Mouse (Mus musculus) 3T3-L1 (cell line): ENCODE data around the gene C1s2.
A peak's percentile ranks its signal among the peaks of the same experiment; 100 is the strongest.
"Not testable (repeated sequence)": the region's sequence is repeated elsewhere in the genome, so short reads cannot be mapped to it uniquely, and the experiment has no call there.

Experiments
- DNase-seq: peaks from one replicate; pipeline ENCODE4 v3.0.0-alpha.2; 2015; ENCODE audit warnings: low read depth, low spot score

C1s2 gene

DNA sequence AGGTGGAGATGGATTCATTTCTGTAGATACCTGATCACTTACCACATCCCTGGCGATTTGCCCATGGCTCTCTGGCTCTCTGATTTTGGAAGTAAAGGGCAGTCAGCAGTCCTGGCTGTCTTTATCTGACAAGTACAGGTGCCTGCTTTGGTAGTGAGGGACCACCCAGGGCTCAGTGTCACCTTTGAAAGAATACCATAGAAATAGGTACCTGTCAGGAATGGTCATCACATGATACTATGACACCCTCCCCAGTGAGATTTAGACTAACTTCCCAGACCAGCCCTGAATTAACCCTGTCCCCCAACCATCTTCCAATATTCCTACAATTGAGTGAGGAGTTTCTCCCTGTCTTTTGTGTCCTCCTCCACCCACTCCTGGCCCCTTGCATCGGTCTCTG is at the start of gene C1s2:
Gene C1s2, minus strand, starts transcription at position 101 of the 400 bp plus-strand sequence.
- not testable (repeated sequence) for DNase-seq

DNA sequence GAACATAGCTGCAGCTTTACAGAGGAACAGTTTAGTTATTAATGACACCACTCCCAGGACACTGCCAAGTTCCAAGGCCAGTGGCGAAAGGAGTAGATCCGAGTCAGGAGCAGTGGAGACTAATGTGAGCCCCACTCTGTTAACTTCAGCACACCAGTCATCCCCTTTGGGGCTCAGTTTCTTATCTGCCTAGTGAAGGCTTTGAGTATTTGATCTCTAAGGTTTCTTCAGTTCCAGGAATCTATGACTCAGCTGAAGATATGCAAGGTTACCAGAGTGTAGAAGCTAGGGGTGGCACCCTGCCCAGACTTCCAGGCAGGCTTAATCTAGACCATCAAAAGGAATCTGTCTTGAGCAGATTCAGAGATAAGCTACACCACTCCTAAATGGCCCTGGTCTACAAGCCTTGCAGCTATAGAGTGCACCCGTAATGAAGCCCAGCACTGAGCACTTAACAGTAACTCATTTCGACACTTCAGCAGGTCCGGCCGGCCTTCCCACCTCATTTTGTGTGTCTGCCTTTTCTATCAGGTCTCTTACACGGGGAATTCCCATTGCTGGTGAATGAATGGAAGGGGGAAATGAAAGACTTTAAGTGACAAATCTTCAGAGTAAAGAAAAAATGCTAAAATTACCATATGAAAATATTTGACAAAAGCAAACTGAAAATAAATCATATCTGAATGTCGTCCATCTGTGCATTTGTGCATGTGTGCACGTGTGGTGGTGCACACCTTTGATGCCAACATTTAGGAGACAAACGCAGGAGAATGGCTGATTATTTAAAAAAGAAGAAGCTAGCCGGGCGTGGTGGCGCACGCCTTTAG is 47.9 kb upstream of the C1s2 start:
- DNase-seq = peak; percentile 98

DNA sequence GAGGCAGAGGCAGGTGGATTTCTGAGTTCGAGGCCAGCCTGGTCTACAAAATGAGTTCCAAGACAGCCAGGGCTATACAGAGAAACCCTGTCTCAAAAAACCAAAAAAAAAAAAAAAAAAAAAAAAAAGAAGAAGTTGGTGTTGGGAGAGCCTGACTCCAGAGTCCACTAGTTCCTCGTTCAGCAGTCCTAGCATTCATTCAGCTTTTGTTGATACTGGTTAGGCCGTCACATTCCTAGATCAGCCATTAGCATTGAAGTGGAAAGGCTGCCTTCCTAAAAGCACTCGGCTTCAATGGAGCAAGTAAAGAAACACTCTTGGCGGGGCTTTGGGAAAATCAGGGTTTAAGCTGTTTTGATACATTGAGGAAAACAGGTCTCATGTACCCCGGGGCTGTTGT is 46.4 kb upstream of the C1s2 start:
- not testable (repeated sequence) for DNase-seq

DNA sequence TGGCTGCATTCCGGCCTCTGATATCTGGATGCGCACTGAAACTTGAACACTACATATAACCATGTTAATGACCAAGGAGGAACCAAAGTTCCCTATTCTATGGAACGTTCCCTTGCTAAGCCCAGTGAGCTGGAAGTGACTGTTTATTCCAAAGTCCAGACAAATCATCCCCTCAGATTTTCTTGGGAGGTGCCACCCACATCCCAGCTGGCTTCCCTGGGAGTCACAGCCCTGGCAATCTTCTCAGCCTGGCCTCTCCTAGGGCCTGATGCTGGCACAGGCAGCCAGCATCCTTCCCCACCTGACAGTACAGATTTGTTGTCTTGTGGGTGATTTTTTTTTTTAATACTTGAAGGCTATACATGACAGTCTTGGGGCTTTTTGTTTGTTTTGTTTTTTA is 43.6 kb upstream of the C1s2 start:
- DNase-seq = no peak

DNA sequence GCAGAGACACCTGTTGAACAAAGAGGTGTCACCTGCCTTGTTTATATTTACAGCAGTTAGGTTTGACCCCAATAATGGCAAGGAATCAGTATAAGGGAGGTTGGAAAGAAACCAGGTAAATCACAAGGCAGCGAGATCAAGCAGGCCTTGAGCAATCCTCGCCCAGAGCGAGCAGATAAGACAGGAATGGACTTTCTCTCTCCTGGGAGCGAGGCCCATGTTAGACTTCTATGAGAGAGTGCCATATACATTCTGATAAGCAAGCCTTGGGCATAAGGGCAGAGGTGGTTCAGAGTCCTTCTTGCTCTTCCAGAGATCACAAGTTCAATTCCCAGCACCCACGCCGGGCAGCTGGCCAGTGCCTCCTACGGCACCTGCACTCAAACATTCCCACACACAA is 42.9 kb upstream of the C1s2 start:
- no peak for DNase-seq

DNA sequence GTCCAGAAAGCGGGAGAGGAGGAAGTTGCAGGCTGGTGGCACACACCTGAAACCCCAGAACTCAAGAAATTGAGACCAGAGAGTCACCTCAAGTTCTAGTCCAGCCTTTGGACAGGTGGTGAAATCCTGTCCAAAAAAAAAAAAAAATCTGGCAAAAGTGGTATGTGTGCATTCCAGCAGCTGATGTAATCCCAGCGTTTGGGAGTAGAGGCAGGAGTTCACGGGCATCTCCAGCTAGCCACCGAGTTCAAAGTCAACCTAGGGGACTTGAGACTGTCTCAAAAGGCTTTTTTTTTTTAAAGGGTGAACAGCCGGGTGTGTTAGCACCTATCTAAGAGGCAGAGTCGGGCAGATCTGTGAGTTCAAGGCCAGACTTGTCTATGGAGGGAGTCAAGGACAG is 40.3 kb upstream of the C1s2 start:
- no peak for DNase-seq

DNA sequence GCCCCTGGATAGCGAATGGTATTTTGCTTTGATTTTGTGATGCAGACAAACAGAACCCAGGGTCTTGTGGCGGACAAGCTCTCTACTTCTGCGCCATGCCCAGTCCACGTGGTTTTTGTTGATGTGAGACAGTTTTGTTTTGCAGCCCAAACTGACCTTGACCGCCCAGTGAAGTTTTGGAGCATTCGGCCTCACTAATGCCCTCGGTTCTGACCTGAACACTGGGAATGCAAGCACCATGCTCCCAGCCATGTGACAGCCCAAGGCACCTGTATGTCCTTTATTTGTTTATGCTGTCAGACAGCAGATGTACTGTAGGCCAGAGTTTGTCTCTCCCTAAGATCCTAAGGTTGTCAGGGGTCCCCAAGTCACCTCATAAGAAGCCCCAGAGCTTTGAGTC is 38.7 kb upstream of the C1s2 start:
- DNase-seq = no peak

DNA sequence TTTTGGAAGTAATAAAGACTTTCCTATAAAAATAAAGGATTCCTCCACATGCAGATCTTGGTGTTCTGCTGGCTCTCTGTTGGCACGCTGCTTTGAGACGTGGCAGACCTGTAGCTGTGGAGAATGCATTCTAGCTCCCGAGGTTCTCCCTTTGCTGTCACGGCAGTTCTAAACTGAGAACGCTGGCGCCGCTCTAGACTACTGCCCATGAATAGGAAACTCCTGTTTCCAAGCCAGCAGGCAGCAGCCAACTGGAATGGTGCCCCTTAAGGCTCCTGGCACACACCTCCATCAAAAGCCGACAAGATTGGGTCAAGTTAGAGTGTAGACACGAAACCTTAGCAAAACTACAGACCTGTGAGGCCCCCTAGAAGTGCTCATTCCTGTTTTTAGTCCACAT is 37.7 kb upstream of the C1s2 start:
- no peak for DNase-seq

DNA sequence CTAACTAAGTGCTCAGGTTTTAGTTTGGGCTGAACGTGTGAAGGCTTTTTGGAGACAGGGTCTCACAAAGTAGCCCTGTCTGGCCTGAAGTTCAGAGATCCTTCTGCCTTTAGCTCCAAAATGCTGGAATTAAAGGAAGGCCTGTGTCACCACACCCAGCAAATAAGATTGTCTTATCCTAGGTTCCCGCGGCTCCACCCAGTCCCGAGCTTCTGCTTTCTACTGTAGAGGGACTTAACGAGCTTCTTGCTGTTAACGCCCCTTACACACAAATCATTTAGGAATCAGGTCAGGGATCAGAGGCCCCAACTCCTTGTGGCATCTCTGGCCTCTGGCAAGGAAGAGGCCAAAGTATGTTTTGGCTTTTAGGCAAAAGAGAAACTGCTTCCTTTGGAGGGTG is 36.2 kb upstream of the C1s2 start:
- no peak for DNase-seq

DNA sequence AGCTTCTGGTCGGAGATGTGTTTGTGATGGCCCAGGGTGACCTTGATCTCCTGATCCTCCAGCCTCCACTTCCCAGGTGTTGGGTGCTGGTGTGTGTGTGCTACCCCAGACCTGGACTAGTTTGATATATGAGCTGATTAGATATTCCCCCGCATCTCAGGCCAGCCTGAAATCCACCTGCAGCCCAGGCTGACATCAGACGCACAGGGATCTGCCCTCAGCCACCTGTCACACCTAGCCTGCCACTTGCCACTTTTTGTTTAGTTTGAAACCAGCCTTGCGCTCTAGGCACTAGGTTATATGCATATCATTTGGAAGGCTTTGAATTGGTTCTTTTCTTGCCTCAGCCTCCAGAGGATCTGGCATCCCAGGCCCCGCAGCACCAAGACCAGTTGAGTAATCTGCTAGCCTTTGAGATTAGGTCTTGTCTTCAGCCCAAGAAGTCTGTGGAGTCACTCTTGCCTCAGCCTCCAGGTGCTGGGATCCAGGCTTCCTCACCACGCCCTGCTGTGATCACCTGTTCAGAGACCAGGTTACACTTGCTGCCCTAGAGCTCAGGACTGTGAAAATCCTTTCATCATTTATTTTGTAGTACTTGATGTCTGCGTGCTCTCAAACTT is 34.5 kb upstream of the C1s2 start:
- no peak for DNase-seq

DNA sequence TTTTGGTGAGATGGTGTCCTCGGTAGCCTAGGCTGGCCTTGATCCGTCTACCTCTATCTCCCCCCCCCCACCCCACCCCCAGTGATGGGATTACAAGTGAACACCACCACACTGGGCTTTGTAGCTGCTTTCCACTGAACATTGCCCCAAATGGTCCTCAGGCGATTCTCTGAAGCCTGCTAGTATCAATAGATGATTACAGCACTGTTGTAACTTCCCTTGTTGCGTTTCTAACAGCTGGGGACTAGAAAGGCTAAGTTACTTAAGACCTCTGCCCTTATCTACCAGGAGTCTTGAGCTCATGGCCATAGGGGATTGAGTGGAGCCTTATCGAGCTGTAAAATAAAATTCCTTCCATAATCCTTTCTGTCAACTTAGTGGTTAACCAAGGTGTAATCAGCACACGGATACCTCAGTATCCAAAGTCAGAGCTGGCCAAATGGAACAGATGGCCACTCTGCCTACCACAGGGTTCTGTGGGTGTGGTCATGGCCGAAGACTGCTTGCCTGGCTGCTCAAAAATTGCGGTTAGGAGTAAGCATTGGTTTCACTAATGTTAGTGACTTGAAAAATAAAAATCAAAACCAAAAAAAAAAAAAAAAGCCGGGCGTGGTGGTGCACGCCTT is 33.5 kb upstream of the C1s2 start:
- DNase-seq = no peak

DNA sequence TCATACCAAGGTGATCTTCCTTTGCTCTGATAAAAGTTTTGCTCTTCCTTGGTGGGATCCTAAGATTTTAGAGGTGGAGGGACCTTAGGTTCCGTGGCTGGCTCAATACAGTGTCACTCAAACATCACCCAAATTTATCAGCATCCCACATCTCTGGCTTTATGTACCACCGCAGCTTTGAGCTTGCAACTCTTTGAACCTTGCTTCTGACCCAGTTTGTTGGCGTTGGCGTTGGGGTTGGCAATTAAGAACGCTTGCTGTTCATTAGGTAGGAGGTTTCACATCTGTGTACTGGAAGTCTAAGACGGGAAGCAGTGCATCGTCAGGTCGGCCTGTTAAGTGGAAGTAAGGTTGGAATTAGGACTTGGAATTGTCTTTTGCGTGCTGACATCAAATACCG is 29.1 kb upstream of the C1s2 start:
- DNase-seq = no peak

DNA sequence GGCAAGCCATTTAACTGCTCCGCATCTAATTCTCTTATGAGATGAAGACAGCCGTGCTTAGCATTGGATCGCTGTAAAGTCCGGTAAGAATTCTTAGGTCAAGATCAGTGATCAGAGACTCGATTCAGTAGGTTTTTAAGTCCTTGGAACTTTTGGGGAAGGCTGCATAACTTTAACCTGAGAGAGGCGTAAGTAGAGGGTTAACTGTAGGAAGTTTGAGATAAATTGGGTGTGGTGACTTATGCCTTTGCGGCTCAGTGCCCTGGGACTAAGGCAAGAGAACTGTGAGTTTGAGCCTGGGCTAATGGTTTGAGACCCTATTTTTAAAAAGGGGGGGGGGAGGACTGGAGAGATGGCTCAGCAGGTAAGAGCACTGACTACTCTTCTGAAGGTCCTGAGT is 28.4 kb upstream of the C1s2 start:
- DNase-seq = no peak

DNA sequence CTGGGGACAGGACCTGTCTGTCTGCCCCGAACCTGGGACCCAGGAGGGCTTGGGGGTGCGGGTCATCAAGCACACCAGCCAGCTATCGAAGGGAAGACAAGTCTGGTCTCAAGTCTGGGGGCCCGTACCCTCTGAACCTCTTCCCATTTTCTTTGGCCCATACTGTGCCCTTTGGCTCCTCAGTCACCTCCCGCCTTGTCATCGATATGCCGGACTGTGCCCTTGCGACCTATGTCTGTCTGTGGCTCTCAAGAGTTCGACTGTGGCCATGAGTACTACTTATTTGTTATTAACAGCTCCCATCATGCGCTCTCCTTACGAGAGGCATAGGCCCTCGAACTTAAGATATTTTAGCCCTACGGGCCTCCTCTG is 27.5 kb upstream of the C1s2 start:
- no peak for DNase-seq

DNA sequence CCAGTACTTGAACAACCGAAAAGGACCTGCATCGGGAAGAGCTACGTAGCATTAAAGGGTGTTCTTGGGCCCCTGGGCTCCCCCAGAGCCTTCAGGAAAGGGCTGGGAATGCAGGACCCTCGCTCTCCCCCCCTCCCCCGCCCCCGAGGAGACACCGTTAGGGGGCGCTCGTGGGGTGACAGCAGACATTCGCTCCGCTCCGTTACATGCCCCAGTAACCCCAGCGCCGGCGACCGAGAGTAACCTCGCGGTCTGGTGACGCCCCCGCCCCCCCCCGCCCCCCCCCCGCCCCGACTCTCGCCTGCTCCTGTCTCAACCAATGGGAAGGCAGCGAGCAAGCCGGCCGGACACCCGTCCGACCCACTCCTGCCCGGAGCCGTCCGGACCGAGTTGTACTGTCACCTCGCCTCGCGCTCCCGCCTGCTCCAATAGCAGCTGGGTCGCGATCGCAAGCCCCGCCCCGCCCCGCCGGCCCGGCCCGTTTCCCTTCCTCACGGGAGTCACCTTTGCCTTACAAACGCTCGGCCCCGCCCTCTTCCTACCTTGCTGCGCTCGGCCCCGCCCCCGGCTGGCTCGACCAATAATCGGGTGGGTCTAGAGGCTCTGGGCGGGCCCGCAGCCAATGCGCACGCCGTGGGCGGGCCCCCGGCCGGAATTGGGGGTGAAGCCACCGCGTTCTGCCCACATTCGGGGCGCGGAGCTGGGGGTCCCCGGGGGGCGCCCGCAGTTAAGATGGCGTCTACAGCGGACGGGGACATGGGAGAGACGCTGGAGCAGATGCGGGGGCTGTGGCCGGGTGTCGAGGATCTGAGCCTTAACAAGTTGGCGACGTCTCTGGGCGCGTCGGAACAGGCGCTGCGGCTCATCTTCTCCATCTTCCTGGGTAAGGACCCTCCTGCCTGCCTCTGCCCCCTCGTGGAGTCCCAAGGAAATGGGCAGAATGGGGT is 26.9 kb upstream of the C1s2 start, which contains the start of gene Lpcat3:
Gene Lpcat3, plus strand, starts transcription at position 551 of the 947 bp plus-strand sequence.
- DNase-seq = peak; percentile 99

DNA sequence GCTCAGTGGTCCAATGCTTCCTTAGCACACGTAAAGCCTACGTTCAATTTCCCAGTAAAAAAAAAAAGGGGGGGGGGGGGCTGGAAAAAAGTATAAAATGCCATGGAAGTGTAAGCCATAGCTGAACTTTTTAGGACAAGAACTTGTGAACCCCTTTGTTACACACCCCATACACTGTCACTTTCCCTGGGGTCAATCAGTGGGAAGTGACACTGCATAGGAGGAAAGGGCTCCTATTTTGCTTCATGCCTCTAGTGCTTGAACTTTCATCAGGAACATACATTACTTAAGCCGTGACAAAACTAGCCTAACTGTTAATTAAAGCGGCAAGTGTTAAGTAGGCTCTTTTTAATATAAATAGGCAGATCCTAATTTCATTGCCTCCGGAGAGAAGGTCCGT is 26.1 kb upstream of the C1s2 start:
- DNase-seq = no peak

DNA sequence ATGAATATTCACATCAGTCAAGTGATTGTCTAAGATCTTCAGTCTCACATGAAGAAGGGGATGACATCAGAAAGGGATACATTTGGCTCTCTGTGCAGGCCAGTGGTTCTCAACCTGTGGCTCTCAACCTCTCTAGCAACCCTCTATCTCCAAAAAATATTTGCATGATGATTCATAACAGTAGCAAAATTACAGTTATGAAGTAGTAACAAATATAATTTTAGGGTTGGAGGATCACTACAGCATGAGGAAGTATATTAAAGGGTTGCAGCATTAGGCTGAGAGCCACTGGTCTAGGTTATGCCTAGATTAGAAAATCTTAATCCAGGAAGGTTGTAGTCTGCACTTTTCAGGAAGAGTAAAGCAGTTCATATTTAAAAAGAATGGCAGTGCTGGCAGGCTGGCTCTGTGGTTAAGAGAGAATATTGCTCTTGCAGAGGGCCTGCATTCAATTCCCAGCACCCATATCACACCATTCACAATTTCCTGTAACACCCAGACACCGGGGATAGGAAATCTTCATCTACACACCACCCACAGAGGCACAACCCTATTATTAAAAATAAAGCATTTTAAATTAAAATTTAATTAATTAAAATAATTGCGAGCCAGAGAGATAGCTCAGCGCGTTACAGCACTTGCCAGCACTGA is 25.4 kb upstream of the C1s2 start:
- no peak for DNase-seq

DNA sequence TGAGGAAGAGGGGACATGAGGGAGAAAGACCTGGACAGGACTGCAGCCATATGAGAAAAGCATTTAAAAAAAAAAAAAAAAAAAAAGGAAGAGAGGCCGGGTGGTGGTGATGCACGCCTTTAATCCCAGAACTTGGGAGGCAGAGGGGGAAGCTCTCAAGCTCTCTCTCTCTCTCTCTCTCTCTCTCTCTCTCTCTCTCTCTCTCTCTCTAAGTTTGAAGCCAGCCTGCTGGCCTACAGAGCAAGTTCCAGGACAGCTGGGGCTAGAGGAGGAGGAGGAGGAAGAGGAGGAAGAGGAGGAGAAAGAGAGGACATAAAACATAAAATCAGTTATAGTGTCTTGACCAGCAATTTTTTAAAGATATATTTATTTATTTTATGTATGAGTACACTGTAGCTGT is 22.2 kb upstream of the C1s2 start:
- no peak for DNase-seq

DNA sequence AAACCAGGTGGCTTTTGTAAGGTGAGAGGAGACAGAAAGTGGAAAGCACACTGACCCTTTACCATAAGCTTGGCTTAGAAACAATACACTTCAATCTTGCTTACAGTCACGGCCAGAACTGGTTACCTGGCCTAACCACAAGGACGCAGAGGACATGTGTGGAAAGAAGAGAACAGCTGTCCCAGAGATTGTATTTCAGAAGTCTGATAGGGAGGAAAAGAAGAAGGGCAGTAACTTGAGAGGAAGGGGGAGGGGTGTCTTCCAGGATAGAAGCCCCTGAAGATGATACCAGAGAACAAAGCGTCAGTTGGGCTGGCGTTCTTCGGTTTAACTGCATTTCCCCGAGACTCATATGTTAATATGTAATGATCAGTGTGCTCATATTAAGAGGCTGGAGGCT is 20.0 kb upstream of the C1s2 start:
- DNase-seq = no peak

DNA sequence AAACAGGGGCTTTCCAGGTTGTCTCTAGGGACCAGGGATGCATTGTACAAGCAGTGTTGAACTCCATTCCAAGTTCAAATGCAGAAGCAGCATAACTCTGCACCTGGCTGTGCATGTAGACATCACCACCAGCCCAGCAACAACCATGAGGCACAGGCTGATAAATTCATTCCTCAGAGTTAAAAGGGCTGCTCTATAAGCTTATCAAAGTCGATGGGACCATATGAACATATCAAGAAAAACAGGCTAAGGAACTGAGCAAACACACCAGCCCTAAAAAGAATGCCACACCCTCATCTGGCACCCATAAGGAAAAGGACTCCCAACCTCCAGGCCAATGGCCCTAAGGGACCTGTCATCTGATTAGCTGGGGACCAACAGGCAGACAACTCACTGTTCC is 10.5 kb upstream of the C1s2 start:
- no peak for DNase-seq

DNA sequence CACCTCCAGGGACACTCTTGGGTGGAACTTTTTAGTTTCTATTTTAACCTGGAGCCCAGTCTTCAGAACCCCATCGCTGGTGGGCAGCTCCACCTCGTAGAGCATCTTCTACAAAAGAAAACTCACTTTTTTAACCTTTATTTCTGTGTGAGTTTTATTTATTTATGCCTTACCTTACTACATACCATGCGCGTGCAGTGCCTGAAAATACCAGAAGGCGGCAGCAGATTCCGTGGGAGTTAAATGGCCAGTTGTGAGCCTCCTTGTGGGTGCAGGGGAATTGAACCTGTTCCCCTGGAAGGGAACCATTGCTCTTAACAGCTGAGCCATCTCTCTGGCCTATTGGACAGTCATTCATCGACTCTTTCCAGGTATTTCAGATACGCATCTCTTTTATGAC is 5.1 kb upstream of the C1s2 start:
- peak; percentile 88 for DNase-seq
